Mouse (Mus musculus): ENCODE results near the gene Zcchc24. TPM values are rescaled to one million over a fixed set of nuclear protein-coding genes. Genes with fewer than 3 reads are reported as not detected.
A peak's percentile ranks its signal among the peaks of the same experiment; 100 is the strongest.

The Zcchc24 gene
- total and polyA plus RNA-seq, 2 experiments = 27.3 to 53.0 TPM

DNA sequence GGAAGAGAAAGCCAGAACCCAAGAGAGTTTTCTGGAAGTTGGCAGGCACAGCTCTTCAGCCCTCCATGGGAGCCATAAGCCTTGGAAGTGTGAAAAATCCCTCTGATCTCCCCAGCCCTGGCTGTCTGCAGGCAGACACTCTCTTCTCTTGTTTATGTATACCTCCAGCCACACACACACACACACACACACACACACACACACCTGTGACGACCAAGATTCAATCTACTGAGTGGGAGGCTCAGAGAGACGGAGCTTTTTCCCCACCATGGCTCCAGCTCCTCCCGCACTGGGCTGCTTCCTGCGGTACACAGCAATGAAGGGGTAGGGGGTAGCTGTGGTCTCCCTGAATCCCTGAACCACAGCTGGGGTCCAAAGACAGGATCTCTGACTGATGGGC, 2.4 kb downstream of the Zcchc24 start:
- peaks cover 40% of the 10 kb centered on the region for H3K79me2 ChIP-seq (ENCODE audit: control insufficient read depth, insufficient read depth, low read length)
- no peaks in the 10 kb centered on the region for H3K27me3 ChIP-seq (ENCODE audit: control insufficient read depth, insufficient read depth, low read length)
- 23% methylated on average over 4 of the region's 4 CpGs for WGBS
- no peaks in the 10 kb centered on the region for H3K36me3 ChIP-seq (ENCODE audit: control insufficient read depth, insufficient read depth, low read length)
- no peak for DNase-seq (ENCODE audit: extremely low read depth, low read depth, low spot score)
- H3K27ac ChIP-seq (replicated peaks; ENCODE audit: insufficient read depth, low read depth, low read length) = peak overlapping the region; percentile 29
- peaks cover 30% of the 10 kb centered on the region for H3K4me1 ChIP-seq (ENCODE audit: control insufficient read depth, insufficient read depth, low read length)
- H3K4me3 ChIP-seq (ENCODE audit: insufficient read depth, low read depth, low read length) = peak overlapping the region; percentile 92
- no peak for TF ChIP-seq CTCF (IDR thresholded peaks at IDR 0.05; ENCODE audit: low read depth, low read length)
- TF ChIP-seq POLR2A (IDR thresholded peaks at IDR 0.05; ENCODE audit: extremely low read depth, insufficient read depth, low read length) = no peak
- peak overlapping the region; percentile 25 for H3K9ac ChIP-seq (ENCODE audit: low read depth, low read length)

DNA sequence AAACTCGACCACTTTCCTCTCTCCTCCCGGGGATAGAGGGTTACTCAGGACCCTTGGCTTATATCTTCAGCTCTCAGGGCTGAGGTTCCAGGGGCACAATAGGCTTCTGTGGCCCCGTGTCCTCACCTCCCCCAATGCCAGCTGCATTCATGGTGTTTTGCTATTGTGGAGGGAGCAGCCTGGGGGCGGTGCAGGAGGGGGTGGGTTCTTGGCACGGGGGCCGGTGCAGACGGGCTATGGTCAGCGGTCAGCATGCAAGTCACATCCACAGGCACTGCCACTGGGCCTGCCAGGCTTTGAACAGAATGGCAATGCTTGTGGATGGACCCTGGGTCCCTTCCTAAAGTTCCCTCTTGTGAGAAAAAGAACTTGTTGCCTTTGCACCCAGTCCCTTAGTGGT, 2.9 kb downstream of the Zcchc24 start:
- Histone ChIP-seq H3K9ac (ENCODE audit: low read depth, low read length) (peak overlapping the region; percentile 29), H3K27me3 (ENCODE audit: control insufficient read depth, insufficient read depth, low read length) (no peaks in the 10 kb centered on the region), H3K36me3 (ENCODE audit: control insufficient read depth, insufficient read depth, low read length) (no peaks in the 10 kb centered on the region), H3K4me3 (ENCODE audit: insufficient read depth, low read depth, low read length) (peak overlapping the region; percentile 23; the same call in 1 of the 2 replicates), H3K4me1 (ENCODE audit: control insufficient read depth, insufficient read depth, low read length) (peaks cover 30% of the 10 kb centered on the region), H3K79me2 (ENCODE audit: control insufficient read depth, insufficient read depth, low read length) (peaks cover 40% of the 10 kb centered on the region), H3K27ac (replicated peaks; ENCODE audit: insufficient read depth, low read depth, low read length) (peak overlapping the region; percentile 29)
- TF ChIP-seq CTCF (IDR thresholded peaks at IDR 0.05; ENCODE audit: low read depth, low read length) = no peak
- TF ChIP-seq POLR2A (IDR thresholded peaks at IDR 0.05; ENCODE audit: extremely low read depth, insufficient read depth, low read length) = no peak
- 23% methylated on average over 8 of the region's 8 CpGs for WGBS
- no peak for DNase-seq (ENCODE audit: extremely low read depth, low read depth, low spot score)

DNA sequence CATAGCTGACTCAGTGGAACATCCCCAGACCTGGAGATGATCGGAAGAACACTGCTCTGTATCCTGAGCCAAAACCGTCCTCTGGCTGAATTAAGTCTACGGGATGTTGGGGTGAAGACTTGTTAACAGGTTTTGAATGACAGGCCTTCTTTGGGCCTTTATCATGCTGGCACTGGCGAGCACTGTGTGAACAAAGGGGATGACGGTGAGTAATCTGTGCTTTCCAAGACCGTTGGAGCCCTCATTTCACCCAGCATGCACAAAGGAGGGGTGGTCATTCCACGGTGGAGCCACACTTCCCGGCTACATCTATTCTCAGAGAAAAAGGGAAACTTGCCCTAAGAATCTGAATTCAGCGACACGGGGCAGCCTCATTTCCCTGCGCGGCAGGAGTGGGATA, 3.7 kb downstream of the Zcchc24 start:
- peaks cover 35% of the 10 kb centered on the region for H3K4me1 ChIP-seq (ENCODE audit: control insufficient read depth, insufficient read depth, low read length)
- H3K79me2 ChIP-seq (ENCODE audit: control insufficient read depth, insufficient read depth, low read length) = peaks cover 45% of the 10 kb centered on the region
- DNase-seq (ENCODE audit: extremely low read depth, low read depth, low spot score) = no peak
- H3K9ac ChIP-seq (ENCODE audit: low read depth, low read length) = no peak overlapping the region
- WGBS = 76% methylated on average over 12 of the region's 12 CpGs
- H3K4me3 ChIP-seq (ENCODE audit: insufficient read depth, low read depth, low read length) = no peak overlapping the region
- no peaks in the 10 kb centered on the region for H3K36me3 ChIP-seq (ENCODE audit: control insufficient read depth, insufficient read depth, low read length)
- no peak overlapping the region for H3K27ac ChIP-seq (replicated peaks; ENCODE audit: insufficient read depth, low read depth, low read length)
- H3K27me3 ChIP-seq (ENCODE audit: control insufficient read depth, insufficient read depth, low read length) = no peaks in the 10 kb centered on the region
- TF ChIP-seq POLR2A (IDR thresholded peaks at IDR 0.05; ENCODE audit: extremely low read depth, insufficient read depth, low read length) (no peak), CTCF (IDR thresholded peaks at IDR 0.05; ENCODE audit: low read depth, low read length) (no peak)

DNA sequence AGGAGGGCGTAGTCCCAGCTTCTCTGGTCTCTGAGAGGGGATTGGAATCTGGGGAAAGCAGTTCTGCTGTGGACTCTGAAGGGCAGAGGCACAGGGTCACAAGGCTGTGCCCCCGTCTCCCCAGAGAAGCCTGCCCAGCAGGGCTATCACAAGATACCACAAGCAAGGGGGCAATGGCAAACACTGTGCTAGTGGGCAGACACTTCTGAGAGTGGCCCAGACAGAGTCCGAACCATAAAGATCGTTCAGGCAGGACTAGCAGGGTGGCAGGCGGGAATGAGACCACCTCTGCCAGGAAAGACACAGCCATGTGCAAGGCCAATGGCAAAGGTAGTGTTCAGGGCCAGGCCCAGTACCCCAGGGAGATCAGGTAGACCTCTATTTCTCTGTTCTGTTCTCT, 7.7 kb downstream of the Zcchc24 start:
- 88% methylated on average over 5 of the region's 5 CpGs for WGBS
- Histone ChIP-seq H3K36me3 (ENCODE audit: control insufficient read depth, insufficient read depth, low read length) (peaks cover 6% of the 10 kb centered on the region; the same call in 1 of the 2 replicates), H3K9ac (ENCODE audit: low read depth, low read length) (no peak overlapping the region), H3K27ac (replicated peaks; ENCODE audit: insufficient read depth, low read depth, low read length) (no peak overlapping the region), H3K27me3 (ENCODE audit: control insufficient read depth, insufficient read depth, low read length) (no peaks in the 10 kb centered on the region), H3K4me3 (ENCODE audit: insufficient read depth, low read depth, low read length) (no peak overlapping the region), H3K79me2 (ENCODE audit: control insufficient read depth, insufficient read depth, low read length) (peaks cover 51% of the 10 kb centered on the region), H3K4me1 (ENCODE audit: control insufficient read depth, insufficient read depth, low read length) (peaks cover 31% of the 10 kb centered on the region)
- TF ChIP-seq POLR2A (IDR thresholded peaks at IDR 0.05; ENCODE audit: extremely low read depth, insufficient read depth, low read length) (no peak), CTCF (IDR thresholded peaks at IDR 0.05; ENCODE audit: low read depth, low read length) (no peak)
- no peak for DNase-seq (ENCODE audit: extremely low read depth, low read depth, low spot score)

DNA sequence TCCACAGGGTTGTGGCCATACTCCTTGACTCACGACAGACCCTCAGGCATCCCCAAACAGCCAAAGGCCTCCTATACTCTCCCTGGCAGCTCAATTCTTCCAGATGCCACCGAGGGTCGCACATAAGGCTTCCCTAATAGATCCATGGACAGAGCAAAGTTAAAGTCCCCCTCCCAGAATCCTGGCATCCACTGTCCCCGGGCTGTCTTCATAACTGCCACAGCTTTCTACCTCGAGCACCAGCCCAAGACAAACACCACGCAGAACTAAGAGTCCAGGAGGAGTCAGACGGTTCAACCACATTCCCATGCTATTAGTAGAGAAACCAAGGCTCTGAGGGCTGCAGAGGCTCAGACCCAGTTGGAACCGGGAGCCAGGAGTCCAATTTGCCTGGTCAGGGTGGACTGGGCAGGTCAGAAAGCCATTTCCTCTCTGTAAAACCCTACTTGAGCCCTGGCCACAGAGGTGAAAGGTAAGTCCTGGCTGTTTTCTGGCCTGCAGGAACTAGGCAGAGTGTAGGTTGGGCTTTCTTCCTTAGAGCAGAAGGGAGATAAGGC, 8.8 kb downstream of the Zcchc24 start:
- peaks cover 26% of the 10 kb centered on the region for H3K4me1 ChIP-seq (ENCODE audit: control insufficient read depth, insufficient read depth, low read length)
- peaks cover 12% of the 10 kb centered on the region; the same call in 1 of the 2 replicates for H3K36me3 ChIP-seq (ENCODE audit: control insufficient read depth, insufficient read depth, low read length)
- H3K9ac ChIP-seq (ENCODE audit: low read depth, low read length) = no peak overlapping the region
- DNase-seq (ENCODE audit: extremely low read depth, low read depth, low spot score) = peak; percentile 84
- WGBS = 33% methylated on average over 8 of the region's 8 CpGs
- no peaks in the 10 kb centered on the region for H3K27me3 ChIP-seq (ENCODE audit: control insufficient read depth, insufficient read depth, low read length)
- H3K79me2 ChIP-seq (ENCODE audit: control insufficient read depth, insufficient read depth, low read length) = peaks cover 47% of the 10 kb centered on the region; the same call in 1 of the 2 replicates
- TF ChIP-seq POLR2A (IDR thresholded peaks at IDR 0.05; ENCODE audit: extremely low read depth, insufficient read depth, low read length) (no peak), CTCF (IDR thresholded peaks at IDR 0.05; ENCODE audit: low read depth, low read length) (no peak)
- H3K4me3 ChIP-seq (ENCODE audit: insufficient read depth, low read depth, low read length) = no peak overlapping the region
- H3K27ac ChIP-seq (replicated peaks; ENCODE audit: insufficient read depth, low read depth, low read length) = peak overlapping the region; percentile 3

DNA sequence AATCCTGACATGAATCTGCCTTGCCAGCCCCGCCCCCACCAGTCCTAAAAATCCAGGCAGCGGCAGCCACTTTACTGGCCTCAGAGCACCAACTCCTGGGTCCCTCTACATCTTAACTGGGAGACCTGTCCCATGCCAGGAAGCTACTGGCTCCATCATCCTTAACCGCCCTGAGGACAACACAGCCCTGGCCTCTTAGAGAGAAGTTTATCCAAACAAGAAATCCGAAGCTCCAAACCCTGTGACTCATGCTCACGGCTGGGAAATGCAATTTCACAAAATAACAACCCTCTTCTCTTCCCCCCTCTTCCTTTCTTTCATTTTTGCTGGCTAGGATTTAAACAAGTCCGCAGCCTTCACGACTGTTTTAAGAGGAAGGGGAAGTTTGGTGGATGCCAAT, 9.3 kb downstream of the Zcchc24 start:
- TF ChIP-seq POLR2A (IDR thresholded peaks at IDR 0.05; ENCODE audit: extremely low read depth, insufficient read depth, low read length) (no peak), CTCF (IDR thresholded peaks at IDR 0.05; ENCODE audit: low read depth, low read length) (no peak)
- WGBS = 48% methylated on average over 7 of the region's 7 CpGs
- Histone ChIP-seq H3K79me2 (ENCODE audit: control insufficient read depth, insufficient read depth, low read length) (peaks cover 45% of the 10 kb centered on the region; the same call in 1 of the 2 replicates), H3K27me3 (ENCODE audit: control insufficient read depth, insufficient read depth, low read length) (no peaks in the 10 kb centered on the region), H3K27ac (replicated peaks; ENCODE audit: insufficient read depth, low read depth, low read length) (no peak overlapping the region), H3K36me3 (ENCODE audit: control insufficient read depth, insufficient read depth, low read length) (peaks cover 17% of the 10 kb centered on the region; the same call in 1 of the 2 replicates), H3K4me3 (ENCODE audit: insufficient read depth, low read depth, low read length) (no peak overlapping the region), H3K4me1 (ENCODE audit: control insufficient read depth, insufficient read depth, low read length) (peaks cover 26% of the 10 kb centered on the region), H3K9ac (ENCODE audit: low read depth, low read length) (no peak overlapping the region)
- no peak for DNase-seq (ENCODE audit: extremely low read depth, low read depth, low spot score)
